Mouse (Mus musculus): ENCODE measurements around the gene Rbm28. TPM values are rescaled to one million over a fixed set of nuclear protein-coding genes. Genes with fewer than 3 reads are reported as not detected.

The Rbm28 gene
- total RNA-seq, 2 experiments from 2014 or later: 58.5 to 84.2 TPM

DNA sequence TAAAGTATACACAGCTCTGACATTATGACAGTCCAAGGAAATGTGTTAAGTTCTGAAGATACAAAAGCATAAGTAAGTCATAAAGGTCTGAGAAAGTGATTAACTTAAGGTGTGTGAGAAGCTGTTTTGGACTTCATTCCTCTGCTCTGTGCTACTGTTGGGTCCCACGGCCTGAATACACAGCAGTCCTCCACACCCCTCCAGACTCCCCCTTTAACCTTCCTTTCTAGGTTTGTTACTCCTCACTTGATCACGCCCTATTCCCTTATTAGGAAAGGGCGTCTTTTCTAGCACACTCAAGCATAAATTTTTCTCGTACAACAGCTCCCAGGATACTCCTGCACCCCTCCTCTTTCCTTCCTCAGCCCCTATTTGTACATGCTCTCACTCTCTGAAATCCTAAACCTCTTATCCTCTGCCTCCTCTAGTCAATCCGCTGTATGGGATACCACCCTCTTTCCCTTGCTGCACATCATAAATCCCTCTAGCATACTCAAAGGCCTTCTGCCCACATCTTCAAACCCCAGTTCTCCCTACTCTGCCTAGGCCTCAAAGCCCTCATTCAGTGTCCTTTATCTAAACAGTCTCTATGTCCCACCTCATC lies 17.3 kb downstream of the Rbm28 start:
- no peak for ATAC-seq (replicated peaks; ENCODE audit: poor library complexity, severe bottlenecking)

GRCm38 (mm10) chr6:29146641-29147040 lies 18.2 kb downstream of the Rbm28 start:
- no peak for ATAC-seq (replicated peaks; ENCODE audit: poor library complexity, severe bottlenecking)

DNA sequence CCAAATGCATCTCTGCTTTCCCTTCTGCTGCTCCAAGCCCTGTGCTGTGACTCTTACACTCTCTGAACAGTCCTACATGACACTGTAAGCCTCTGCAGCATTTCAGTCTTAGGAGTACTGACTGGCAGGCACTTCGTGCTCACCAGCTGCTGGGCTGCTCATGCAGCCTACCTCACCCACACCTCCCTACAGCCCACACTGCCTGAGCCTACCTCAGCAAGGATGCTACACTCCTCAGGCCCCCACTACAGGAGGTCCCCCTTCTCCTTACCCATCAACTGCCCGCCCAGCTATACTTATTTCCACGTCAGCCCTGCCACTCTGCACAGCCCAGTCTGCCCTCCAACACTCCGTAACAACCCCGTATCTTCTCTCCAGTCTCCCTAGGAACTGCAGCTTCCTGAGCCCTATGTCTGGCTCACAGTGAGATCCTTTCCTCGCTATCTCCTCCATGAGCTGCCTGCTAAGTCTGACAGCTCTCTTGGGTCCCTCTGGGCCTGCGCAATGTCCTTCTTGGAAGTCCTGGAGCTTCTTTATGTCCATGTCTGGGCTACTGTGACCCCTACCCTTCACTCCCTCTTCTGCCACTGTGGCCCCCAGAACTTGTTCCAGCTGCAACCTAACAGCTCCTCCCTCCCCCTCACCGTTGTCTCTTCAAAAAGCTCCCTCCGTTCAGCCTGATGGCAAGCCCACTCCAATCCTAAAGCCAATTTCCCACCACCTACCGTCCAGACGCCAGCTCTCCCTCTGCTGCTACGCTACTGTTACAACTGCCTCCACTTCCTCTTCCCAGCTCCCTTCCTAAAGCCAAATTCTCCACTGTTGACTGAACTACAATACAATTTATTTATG lies 19.1 kb downstream of the Rbm28 start:
- no peak for ATAC-seq (replicated peaks; ENCODE audit: poor library complexity, severe bottlenecking)

DNA sequence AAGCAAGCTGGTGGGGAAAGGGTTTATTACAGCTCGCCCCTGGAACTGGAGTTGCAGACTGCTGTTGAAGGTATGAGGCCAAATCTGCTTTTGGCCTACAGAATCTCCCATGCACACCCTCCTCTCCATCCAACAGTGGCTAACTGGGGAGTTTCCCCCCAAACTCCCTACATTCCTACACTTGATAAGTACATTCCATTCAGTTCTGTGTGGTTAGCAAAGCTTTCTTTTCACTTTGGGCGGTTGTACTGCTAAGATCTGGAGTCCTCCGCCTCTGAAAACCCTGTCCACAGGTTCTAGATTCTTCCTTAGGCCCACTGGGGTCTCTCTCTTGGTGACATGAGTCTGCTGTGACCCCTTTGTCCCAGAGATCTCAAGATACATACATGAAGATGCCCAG lies 19.8 kb downstream of the Rbm28 start:
- ATAC-seq (replicated peaks; ENCODE audit: poor library complexity, severe bottlenecking): no peak

DNA sequence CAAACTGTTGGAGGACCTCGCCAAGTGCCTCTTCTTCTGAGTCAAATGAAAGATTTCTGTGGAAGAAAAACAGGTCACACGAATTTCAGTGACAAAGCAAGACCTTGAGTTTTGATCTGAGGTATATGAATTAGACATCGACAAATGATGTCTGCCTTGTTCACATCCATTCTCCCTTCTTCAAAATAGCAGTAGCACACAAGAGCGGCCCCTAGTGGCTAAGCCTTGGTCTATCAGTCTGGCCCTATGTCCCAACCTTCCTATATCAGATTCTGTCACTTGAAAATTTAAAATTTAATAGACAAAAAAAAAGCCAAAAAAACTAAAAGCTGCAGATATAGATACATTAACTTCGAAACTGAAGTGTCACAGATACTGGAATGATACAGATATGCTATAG lies 21.2 kb downstream of the Rbm28 start:
- peak; percentile 71 for ATAC-seq (replicated peaks; ENCODE audit: poor library complexity, severe bottlenecking)

DNA sequence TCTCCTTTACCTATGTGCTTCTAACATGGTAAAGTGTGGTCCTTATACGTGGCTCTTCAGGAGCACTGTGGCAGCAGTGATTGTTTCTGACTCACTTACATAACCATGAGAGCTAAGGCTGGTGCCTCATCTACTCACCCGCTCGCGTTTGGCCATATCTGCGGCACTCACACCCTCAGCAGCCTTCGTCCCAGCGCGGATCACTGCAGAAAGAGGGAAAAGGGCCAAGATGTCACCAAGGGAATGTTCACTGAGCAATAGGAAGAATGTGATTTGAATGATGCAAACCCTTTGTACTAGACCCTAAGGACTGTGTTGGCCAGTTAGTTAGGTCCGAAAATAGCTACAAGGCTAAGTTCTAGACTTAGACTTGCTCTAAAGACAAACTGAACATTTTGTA lies 27.4 kb downstream of the Rbm28 start:
- no peak for ATAC-seq (replicated peaks; ENCODE audit: poor library complexity, severe bottlenecking)

DNA sequence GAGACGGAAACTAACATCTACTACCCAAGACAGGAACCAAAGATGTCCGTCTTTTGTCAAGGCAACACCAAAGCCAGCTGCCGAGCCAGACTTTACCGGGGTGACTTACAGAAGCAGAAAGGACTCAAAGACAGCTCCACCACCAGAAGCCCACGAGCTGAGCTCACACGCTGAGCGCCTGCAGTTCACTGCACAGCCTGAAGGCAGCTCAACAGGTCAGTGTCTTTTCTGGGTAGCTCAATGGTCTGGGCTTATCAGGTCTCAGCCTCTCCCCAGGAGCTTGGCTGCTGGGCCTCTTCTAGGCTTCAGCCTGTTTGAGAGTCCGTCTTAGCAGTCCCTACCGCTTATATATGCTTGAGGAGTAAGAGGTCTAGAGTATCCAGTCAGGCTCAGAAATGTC lies 31.7 kb downstream of the Rbm28 start:
- ATAC-seq (replicated peaks; ENCODE audit: poor library complexity, severe bottlenecking): no peak

DNA sequence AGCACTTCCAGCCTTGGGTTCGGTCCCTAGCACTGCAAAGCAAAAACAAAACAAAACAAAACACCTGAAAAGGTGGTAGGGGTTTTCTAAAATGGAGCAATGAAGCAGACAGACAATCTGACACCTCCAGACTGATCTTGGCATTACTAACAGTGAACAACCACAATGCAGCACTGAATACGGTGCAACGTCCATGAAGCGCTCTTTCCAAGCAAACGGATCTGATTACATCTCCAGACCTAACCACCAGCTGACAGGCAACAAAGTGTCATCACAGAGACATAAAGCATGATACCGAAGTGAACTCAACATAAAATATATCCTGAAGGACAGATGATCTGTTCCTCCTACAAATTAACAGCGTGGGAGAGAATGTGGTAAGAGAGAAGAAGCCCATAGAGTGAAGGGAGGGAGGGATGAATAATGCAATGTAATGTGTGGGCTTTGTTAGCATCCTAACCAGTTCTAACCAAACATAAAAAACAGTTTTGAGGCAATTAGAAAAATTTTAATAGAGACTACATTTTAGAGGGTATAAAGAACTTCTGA lies 37.9 kb downstream of the Rbm28 start:
- ATAC-seq (replicated peaks; ENCODE audit: poor library complexity, severe bottlenecking): no peak

- ATAC-seq (replicated peaks; ENCODE audit: poor library complexity, severe bottlenecking): no peak
Measured at GRCm38 (mm10) chr6:29119990-29120389, 44.8 kb downstream of the Rbm28 start.

GRCm38 (mm10) chr6:29118963-29119362 lies 45.8 kb downstream of the Rbm28 start:
- ATAC-seq (replicated peaks; ENCODE audit: poor library complexity, severe bottlenecking): no peak

DNA sequence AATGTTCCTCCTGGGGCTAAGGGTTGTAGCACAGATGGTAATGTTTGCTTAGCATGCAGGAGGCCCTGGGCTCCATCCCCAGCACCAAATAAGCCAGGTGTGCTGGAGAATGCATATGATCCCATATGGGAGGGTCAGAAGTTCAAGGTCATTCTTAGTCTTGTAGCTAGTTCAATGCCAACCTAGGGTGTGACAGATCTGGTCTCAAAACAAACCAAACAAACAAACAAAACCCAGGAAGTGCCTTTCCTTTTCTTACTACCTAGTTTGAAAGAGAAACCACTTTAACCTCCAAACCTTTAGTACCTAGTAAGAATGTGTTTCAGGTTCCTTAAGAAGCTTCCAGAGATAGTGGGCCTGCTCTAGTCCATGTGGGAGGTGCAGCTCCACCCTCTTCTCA lies 46.6 kb downstream of the Rbm28 start:
- ATAC-seq (replicated peaks; ENCODE audit: poor library complexity, severe bottlenecking): no peak

GRCm38 (mm10) chr6:29117417-29118104 lies 47.2 kb downstream of the Rbm28 start:
- ATAC-seq (replicated peaks; ENCODE audit: poor library complexity, severe bottlenecking): no peak

- ATAC-seq (replicated peaks; ENCODE audit: poor library complexity, severe bottlenecking): no peak
Measured at GRCm38 (mm10) chr6:29115756-29116155, 49.0 kb downstream of the Rbm28 start.

GRCm38 (mm10) chr6:29111501-29111900 lies 53.3 kb downstream of the Rbm28 start:
- ATAC-seq (replicated peaks; ENCODE audit: poor library complexity, severe bottlenecking): no peak

DNA sequence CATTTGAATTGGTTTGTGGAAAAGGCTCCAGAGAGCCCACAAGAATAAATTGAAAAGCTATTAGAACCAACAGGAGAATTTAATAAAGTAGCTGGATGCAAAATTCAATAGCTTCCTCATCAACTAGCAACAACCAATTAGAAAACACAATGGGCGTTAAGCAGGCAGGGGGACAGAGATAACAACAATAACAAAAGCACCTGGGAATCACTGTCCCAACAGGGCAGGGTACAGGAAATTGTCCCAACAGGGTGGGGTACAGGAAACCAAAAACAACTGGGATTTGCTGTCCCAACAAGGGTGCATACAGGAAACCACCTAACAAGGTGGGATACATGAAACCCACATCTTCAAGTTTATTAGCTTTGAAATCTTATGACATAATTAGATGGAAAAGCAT lies 56.4 kb downstream of the Rbm28 start:
- no peak for ATAC-seq (replicated peaks; ENCODE audit: poor library complexity, severe bottlenecking)

DNA sequence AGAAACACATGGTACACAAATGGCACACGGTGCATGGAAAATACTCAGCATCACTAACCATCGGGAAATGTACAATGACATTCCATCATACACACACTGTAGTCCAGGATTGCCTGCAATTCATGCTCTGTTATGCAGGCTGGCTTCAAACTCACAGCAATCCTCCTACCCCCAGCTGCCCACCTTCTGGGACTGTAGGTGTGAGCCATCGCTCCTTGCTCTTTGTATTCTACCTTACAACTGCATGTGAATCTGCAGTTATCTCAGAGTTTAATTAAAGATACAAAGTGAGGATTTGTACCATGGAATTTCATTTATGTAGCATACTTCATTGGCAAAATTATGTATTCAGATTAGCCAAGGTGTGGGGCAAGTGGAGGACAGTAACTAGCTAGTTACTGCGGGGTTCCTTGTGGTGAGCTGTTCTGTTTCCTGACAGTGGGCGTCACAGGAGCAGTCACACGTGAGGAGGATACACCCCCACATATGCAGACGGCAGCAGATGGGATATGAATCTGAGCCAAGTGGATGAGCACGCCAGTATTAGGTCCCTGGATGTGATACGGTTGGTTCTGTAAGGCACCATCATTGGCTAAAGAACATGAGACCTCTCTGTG lies 63.5 kb downstream of the Rbm28 start:
- ATAC-seq (replicated peaks; ENCODE audit: poor library complexity, severe bottlenecking): no peak

DNA sequence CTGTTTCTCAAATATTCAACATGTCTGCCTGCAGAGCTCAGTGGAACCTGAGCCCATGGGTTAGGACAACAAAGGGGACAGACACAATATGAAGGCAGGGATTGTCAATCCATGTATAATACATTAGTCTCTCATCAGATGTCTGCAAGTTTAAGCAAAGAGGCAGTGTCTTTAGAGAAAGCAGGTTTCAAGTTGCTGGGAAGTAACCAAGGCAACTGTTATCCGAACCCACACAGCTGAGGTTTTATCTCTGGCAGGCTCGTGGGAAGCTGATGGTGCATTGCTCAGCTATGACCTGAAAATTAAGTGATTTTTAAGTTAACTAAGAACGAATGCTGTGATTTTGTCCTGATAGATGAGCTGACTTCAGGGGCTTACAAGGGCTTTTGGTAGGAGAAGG lies 64.4 kb downstream of the Rbm28 start:
- ATAC-seq (replicated peaks; ENCODE audit: poor library complexity, severe bottlenecking): no peak

- no peak for ATAC-seq (replicated peaks; ENCODE audit: poor library complexity, severe bottlenecking)
Measured at GRCm38 (mm10) chr6:29099536-29100170, 65.2 kb downstream of the Rbm28 start.

DNA sequence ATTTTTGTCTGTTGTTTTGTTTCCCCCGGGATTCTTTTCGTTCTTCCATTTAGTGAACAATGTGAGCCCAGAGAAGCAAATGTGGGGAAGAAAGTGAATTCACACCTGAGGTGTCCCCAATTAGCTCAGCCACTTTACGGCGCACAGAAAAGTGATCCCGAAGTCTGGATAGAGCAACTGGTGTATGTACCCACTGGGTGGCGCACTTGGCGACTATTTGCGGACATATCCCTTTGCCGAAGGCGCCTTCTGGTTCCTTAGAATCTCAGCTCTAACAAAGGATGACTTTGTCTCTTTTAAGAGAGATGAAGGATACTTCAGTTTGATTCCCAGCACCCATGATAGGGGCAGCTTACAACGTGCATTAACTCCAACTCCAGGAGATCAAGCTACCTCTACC lies 71.9 kb downstream of the Rbm28 start:
- ATAC-seq (replicated peaks; ENCODE audit: poor library complexity, severe bottlenecking): no peak

- ATAC-seq (replicated peaks; ENCODE audit: poor library complexity, severe bottlenecking): no peak
Measured at GRCm38 (mm10) chr6:29092234-29092633, 72.6 kb downstream of the Rbm28 start.
